Mouse (Mus musculus) MEL (cell line): ENCODE measurements at regions not wholly inside any gene's neighbourhood (a gene's known extent, or its start where the extent isn't known, plus 50 kb on each side); places are given as distances from the start of the nearest gene placed in this dataset.

Experiments used
- CTCF ChIP-seq, 3 experiments: IDR thresholded peaks in 2 of 3; conservative IDR thresholded peaks in 1 of 3; 2 replicates each; pipeline ENCODE4 v1.5.1; 2011 to 2012; ENCODE audit warnings: low read length in 3 of 3, low read depth in 2 of 3, mild to moderate bottlenecking in 2 of 3, improper control_type of control experiment in 1 of 3, inconsistent platforms in 1 of 3, mixed read lengths in 1 of 3, moderate library complexity in 1 of 3; ENCODE audit not compliant: control insufficient read depth in 1 of 3, insufficient read depth in 1 of 3, poor library complexity in 1 of 3, severe bottlenecking in 1 of 3
- ELF1 ChIP-seq: IDR thresholded peaks from 2 replicates; pipeline ENCODE4 v1.6.1; 2014; ENCODE audit warnings: low read depth, mild to moderate bottlenecking, inconsistent platforms, low read length, improper control_type of control experiment, moderate library complexity
- ETS1 ChIP-seq: IDR thresholded peaks from 2 replicates; pipeline ENCODE4 v1.6.1; 2012; ENCODE audit warnings: low read depth, mild to moderate bottlenecking, inconsistent platforms, low read length, improper control_type of control experiment, moderate library complexity
- GATA1 ChIP-seq: IDR thresholded peaks from 2 replicates; pipeline ENCODE4 v1.6.1; 2011; ENCODE audit warnings: low read depth, low read length, improper control_type of control experiment
- POLR2A ChIP-seq, 2 experiments: IDR thresholded peaks; 2 replicates each; pipeline ENCODE4 v1.6.1; 2011 to 2012; ENCODE audit warnings: low read length in 2 of 2, mild to moderate bottlenecking in 2 of 2, control low read depth in 1 of 2, improper control_type of control experiment in 1 of 2, low read depth in 1 of 2, moderate library complexity in 1 of 2; ENCODE audit not compliant: control insufficient read depth in 1 of 2, insufficient read depth in 1 of 2, poor library complexity in 1 of 2
- POLR2AphosphoS2 ChIP-seq: IDR thresholded peaks from 2 replicates; pipeline ENCODE4 v1.6.1; 2011; ENCODE audit warnings: low read length, improper control_type of control experiment
- ZC3H11A ChIP-seq: IDR thresholded peaks from 2 replicates; pipeline ENCODE4 v1.6.1; 2012; ENCODE audit warnings: low read depth, mild to moderate bottlenecking, inconsistent platforms, low read length, improper control_type of control experiment

DNA sequence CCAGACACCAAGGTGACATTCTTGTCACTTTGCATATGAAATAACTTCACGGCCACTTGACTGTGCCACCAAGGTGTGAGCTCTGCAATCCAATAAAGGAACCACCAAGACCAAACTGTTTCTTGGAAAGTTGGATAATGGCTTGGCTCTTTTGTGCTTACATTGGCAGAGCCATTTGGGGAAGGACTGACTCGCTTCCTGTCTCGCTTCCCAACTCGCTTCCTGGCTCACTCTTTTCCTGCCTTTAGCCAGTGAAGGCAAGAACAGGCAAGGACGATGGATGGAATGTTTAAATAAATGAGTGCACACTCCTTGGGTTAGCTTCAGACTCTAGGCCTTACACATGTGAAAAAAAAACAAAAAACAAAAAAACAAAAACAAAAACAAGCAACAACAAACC is 124.5 kb upstream of the Supt20 start:
- TF ChIP-seq CTCF (IDR thresholded peaks at IDR 0.05 in 2 of 3, conservative IDR thresholded peaks at IDR 0.05 in 1 of 3; ENCODE audit: control insufficient read depth in 1 of 3, insufficient read depth in 1 of 3, low read depth in 2 of 3, low read length in 3 of 3, poor library complexity in 1 of 3, severe bottlenecking in 1 of 3) = no peak
- TF ChIP-seq ETS1 = no peak
- no peak for TF ChIP-seq POLR2AphosphoS2
- TF ChIP-seq ELF1 = no peak
- no peak for TF ChIP-seq POLR2A (IDR thresholded peaks at IDR 0.05; ENCODE audit: control insufficient read depth in 1 of 2, insufficient read depth in 1 of 2, low read depth in 1 of 2, low read length in 2 of 2, poor library complexity in 1 of 2)
- TF ChIP-seq GATA1 = no peak
- TF ChIP-seq ZC3H11A = no peak
